Comparison of ENCODE assay signal across 15 mouse cellular contexts in genomic region chr3:50922347-50922746, GRCm38 (mm10).
"Had no signal": no experiment of that assay in that cellular context is flagged by ENCODE, and none has a peak within 500 bp of the region (broad histone marks: within the 10 kb centered on the region; RNA-seq: fewer than 3 reads in every experiment).

No protein-coding gene starts in this region.

- H3K9me3 ChIP-seq: limb, embryonic 13.5 days; midbrain, embryonic 10.5 days; midbrain, embryonic 15.5 days; neural tube, embryonic 13.5 days had no signal

- DNase-seq: kidney, adult 9 months; kidney, postnatal 36 days; left cerebral cortex, postnatal 4 days; lung, adult 18-20 months; lung, postnatal 4 days; retina, postnatal 1 day; right cerebral cortex, postnatal 4 days; thymus, postnatal 4 days had no signal

- H3K27ac ChIP-seq: kidney, postnatal 0 days; limb, embryonic 13.5 days; liver, embryonic 14.5 days; midbrain, embryonic 10.5 days; midbrain, embryonic 15.5 days; neural tube, embryonic 13.5 days; stomach, postnatal 0 days had no signal

- H3K4me3 ChIP-seq: limb, embryonic 13.5 days; midbrain, embryonic 10.5 days; midbrain, embryonic 15.5 days; neural tube, embryonic 13.5 days had no signal

- H3K9ac ChIP-seq: limb, embryonic 13.5 days; liver, embryonic 14.5 days; midbrain, embryonic 15.5 days; neural tube, embryonic 13.5 days had no signal

- H3K4me1 ChIP-seq: midbrain, embryonic 15.5 days had no signal

- H3K4me2 ChIP-seq: limb, embryonic 13.5 days; midbrain, embryonic 15.5 days; neural tube, embryonic 13.5 days had no signal

- ATAC-seq: midbrain, embryonic 15.5 days had no signal

- H3K36me3 ChIP-seq: limb, embryonic 13.5 days; midbrain, embryonic 10.5 days; midbrain, embryonic 15.5 days; neural tube, embryonic 13.5 days had no signal

- H3K27me3 ChIP-seq: limb, embryonic 13.5 days; midbrain, embryonic 15.5 days; neural tube, embryonic 13.5 days had no signal
